Mouse (Mus musculus) MEL-GATA-1-ER (cell line): ENCODE results near the gene Olfr224.
"Not testable (repeated sequence)": the region's sequence is repeated elsewhere in the genome, so short reads cannot be mapped to it uniquely, and the experiment has no call there.

ENCODE experiments used
- DNase-seq: peaks from one replicate; pipeline ENCODE4 v3.0.0-alpha.2; 2012; ENCODE audit warnings: low read depth; ENCODE audit errors: extremely low read depth

The Olfr224 gene

DNA sequence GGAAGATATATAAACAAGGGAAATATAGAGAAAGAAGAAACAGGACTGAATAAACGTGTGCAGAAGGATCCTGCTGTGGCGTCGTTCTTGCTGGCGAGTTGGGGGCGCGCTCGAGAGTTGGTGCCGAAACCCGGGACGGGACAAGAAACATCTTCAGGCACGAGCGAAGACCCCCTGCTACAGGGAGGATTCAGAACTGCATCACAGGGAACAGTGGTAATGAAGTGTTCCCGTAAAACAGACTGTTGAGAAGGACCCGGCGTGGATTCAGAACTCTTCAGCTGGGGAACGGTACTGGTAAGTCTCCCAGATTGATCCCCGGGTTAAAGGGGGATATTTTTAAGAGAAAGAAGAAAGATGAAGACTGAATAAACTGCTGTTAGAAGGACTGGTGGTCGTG, 51.4 kb downstream of the Olfr224 start:
- DNase-seq, result not testable (repeated sequence)
